ENCODE assay signal across 8 mouse cellular contexts in genomic region chr4:129625029-129625370, GRCm38 (mm10). TPM values are rescaled to one million over a fixed set of nuclear protein-coding genes. Genes with fewer than 3 reads are reported as not detected.
DNase-seq lines count a peak whose midpoint lies in the region; ATAC-seq lines count a peak whose summit lies in the region.

No protein-coding gene starts in this region.

- H3K9ac ChIP-seq in intestine, embryonic 16.5 days (ENCODE audit: low read depth, low read length) = peak overlapping the region; percentile 61
- peak overlapping the region; percentile 70 for H3K9ac ChIP-seq in midbrain, embryonic 15.5 days

- ATAC-seq in intestine, embryonic 16.5 days = peak; percentile 16
- peak; percentile 49 for ATAC-seq in midbrain, embryonic 15.5 days (replicated peaks)

- WGBS in intestine, embryonic 16.5 days = 8% methylated on average over 6 of the region's 6 CpGs
- WGBS in midbrain, embryonic 15.5 days = 2% methylated on average over 6 of the region's 6 CpGs

- H3K27ac ChIP-seq in intestine, embryonic 16.5 days (ENCODE audit: low read length) = peak overlapping the region; percentile 79
- H3K27ac ChIP-seq in midbrain, embryonic 15.5 days = peak overlapping the region; percentile 91

- peak overlapping the region; percentile 77 for H3K4me3 ChIP-seq in intestine, embryonic 16.5 days (ENCODE audit: low read length)
- H3K4me3 ChIP-seq in midbrain, embryonic 15.5 days = peak overlapping the region; percentile 54

- DNase-seq in adrenal gland, adult (ENCODE audit: inconsistent age in 2 of 2, low spot score in 1 of 2) = peak; percentile 72 to 83
- no peak for DNase-seq in adrenal gland, postnatal 4 days (ENCODE audit: low spot score in 2 of 2)
- peak; percentile 68 to 72 for DNase-seq in cerebellum, postnatal 14 days
- peak; percentile 41 for DNase-seq in gastrocnemius, postnatal 25 days
- DNase-seq in liver = peak; percentile 78
- DNase-seq in splenic B cell, adult 2 months (ENCODE audit: low read depth, low spot score) = peak; percentile 92

- peak overlapping the region; percentile 85 for H3K4me2 ChIP-seq in intestine, embryonic 16.5 days (ENCODE audit: low read depth, low read length)
- H3K4me2 ChIP-seq in midbrain, embryonic 15.5 days = peak overlapping the region; percentile 82

- no peaks in the 10 kb centered on the region for H3K27me3 ChIP-seq in intestine, embryonic 16.5 days (replicated peaks; ENCODE audit: control insufficient read depth, insufficient read depth, low read length)
- H3K27me3 ChIP-seq in midbrain, embryonic 15.5 days (replicated peaks) = no peaks in the 10 kb centered on the region
- no peaks in the 10 kb centered on the region for H3K27me3 ChIP-seq in splenic B cell, adult 2 months (ENCODE audit: control insufficient read depth, insufficient read depth, low read length, poor library complexity, severe bottlenecking)

- no peaks in the 10 kb centered on the region for H3K9me3 ChIP-seq in intestine, embryonic 16.5 days (ENCODE audit: control insufficient read depth, low read length)
- no peaks in the 10 kb centered on the region for H3K9me3 ChIP-seq in midbrain, embryonic 15.5 days

- peaks cover 26% of the 10 kb centered on the region for H3K4me1 ChIP-seq in intestine, embryonic 16.5 days (ENCODE audit: control insufficient read depth, insufficient read depth, low read length)
- peaks cover 49% of the 10 kb centered on the region for H3K4me1 ChIP-seq in midbrain, embryonic 15.5 days

- peaks cover 27% of the 10 kb centered on the region for H3K36me3 ChIP-seq in intestine, embryonic 16.5 days (ENCODE audit: control insufficient read depth, insufficient read depth, low read length)
- H3K36me3 ChIP-seq in midbrain, embryonic 15.5 days (replicated peaks) = peaks cover 33% of the 10 kb centered on the region
- peaks cover 2% of the 10 kb centered on the region; the same call in 1 of the 2 replicates for H3K36me3 ChIP-seq in splenic B cell, adult 2 months (ENCODE audit: control insufficient read depth, insufficient read depth, low read length, poor library complexity, severe bottlenecking)

RNA-seq across cellular contexts. Expression of gene Ccdc28b, which starts 1.3 kb away (rescaled TPM):
- 10 to 100 TPM; 61.5 to 62.6 TPM for total RNA-seq in adrenal gland, postnatal 4 days (2021)
- 10 to 100 TPM; 52.4 to 59.8 TPM for total RNA-seq in gastrocnemius, postnatal 25 days (2021)
- polyA plus RNA-seq in intestine, embryonic 16.5 days (2015; fragmentation: Nextera tagmentation; extraction: Ambion mirVana) = 42.7 and 44.6 TPM in 2 replicates
- polyA plus RNA-seq in midbrain, embryonic 15.5 days (2015; fragmentation: Nextera tagmentation; extraction: Ambion mirVana) = 166 and 173 TPM in 2 replicates

RNA-seq across cellular contexts. Expression of gene Iqcc, which starts 6.1 kb away (rescaled TPM):
- total RNA-seq in adrenal gland, postnatal 4 days (2021) = 10 to 100 TPM; 26.6 to 31.2 TPM
- total RNA-seq in gastrocnemius, postnatal 25 days (2021) = 10 to 100 TPM in 1 of 2 experiments, 1 to 10 TPM in 1; 8.1 to 11.1 TPM
- 24.3 and 31.2 TPM in 2 replicates for polyA plus RNA-seq in intestine, embryonic 16.5 days (2015; fragmentation: Nextera tagmentation; extraction: Ambion mirVana)
- polyA plus RNA-seq in midbrain, embryonic 15.5 days (2015; fragmentation: Nextera tagmentation; extraction: Ambion mirVana) = 27.0 and 33.0 TPM in 2 replicates

RNA-seq across cellular contexts. Expression of gene Dcdc2b, which starts 10.9 kb away (rescaled TPM):
- 1 to 10 TPM; 2.9 to 3.3 TPM for total RNA-seq in adrenal gland, postnatal 4 days (2021)
- 1 to 10 TPM in 1 of 2 experiments, under 1 TPM in 1; 0.77 to 1.2 TPM for total RNA-seq in gastrocnemius, postnatal 25 days (2021)
- polyA plus RNA-seq in intestine, embryonic 16.5 days (2015; fragmentation: Nextera tagmentation; extraction: Ambion mirVana) = 1.6 and 1.7 TPM in 2 replicates
- polyA plus RNA-seq in midbrain, embryonic 15.5 days (2015; fragmentation: Nextera tagmentation; extraction: Ambion mirVana) = 4.2 and 4.6 TPM in 2 replicates

RNA-seq across cellular contexts. Expression of gene Txlna, which starts 15.9 kb away (rescaled TPM):
- total RNA-seq in adrenal gland, postnatal 4 days (2021) = 10 to 100 TPM; 73.6 to 79.8 TPM
- total RNA-seq in gastrocnemius, postnatal 25 days (2021) = 10 to 100 TPM; 18.0 to 19.4 TPM
- 54.9 and 55.7 TPM in 2 replicates for polyA plus RNA-seq in intestine, embryonic 16.5 days (2015; fragmentation: Nextera tagmentation; extraction: Ambion mirVana)
- polyA plus RNA-seq in midbrain, embryonic 15.5 days (2015; fragmentation: Nextera tagmentation; extraction: Ambion mirVana) = 52.7 and 59.2 TPM in 2 replicates

RNA-seq across cellular contexts. Expression of gene Tmem234, which starts 24.5 kb away (rescaled TPM):
- total RNA-seq in adrenal gland, postnatal 4 days (2021) = 100 to 1,000 TPM; 111 to 114 TPM
- 10 to 100 TPM; 30.5 to 32.3 TPM for total RNA-seq in gastrocnemius, postnatal 25 days (2021)
- 180 and 186 TPM in 2 replicates for polyA plus RNA-seq in intestine, embryonic 16.5 days (2015; fragmentation: Nextera tagmentation; extraction: Ambion mirVana)
- 198 and 199 TPM in 2 replicates for polyA plus RNA-seq in midbrain, embryonic 15.5 days (2015; fragmentation: Nextera tagmentation; extraction: Ambion mirVana)

Comparison
In these comparisons a context has a peak if more than half of its experiments do, and no peak if none do; other contexts are left out.
1. DNase-seq: peak in adrenal gland, adult (2 of 2), cerebellum, postnatal 14 days (2 of 2), gastrocnemius, postnatal 25 days (single experiment), liver (single experiment) and splenic B cell, adult 2 months (single experiment); none in adrenal gland, postnatal 4 days (0 of 2).